Mouse (Mus musculus) heart, adult 2 months (tissue): Measurements from ENCODE around the gene Zfhx3. TPM values are rescaled to one million over a fixed set of nuclear protein-coding genes. Genes with fewer than 3 reads are reported as not detected.

ENCODE experiments used
- DNase-seq, 2 experiments: peaks; one replicate each; pipeline ENCODE4 v3.0.0; 2021
- H3K27ac ChIP-seq: fragments of 200-600 bp; 2 replicates; pipeline ENCODE4 v1.8.1; 2022
- H3K27me3 ChIP-seq: fragments of 200-500 bp; 2 replicates; pipeline ENCODE4 v1.6.1; 2012; ENCODE audit warnings: mild to moderate bottlenecking, low read length, inconsistent platforms, mixed read lengths; ENCODE audit not compliant: control insufficient read depth, insufficient read depth
- H3K36me3 ChIP-seq: fragments of 200-500 bp; 2 replicates; pipeline ENCODE4 v1.6.1; 2012; ENCODE audit warnings: low read length, inconsistent platforms; ENCODE audit not compliant: control insufficient read depth, insufficient read depth
- H3K4me1 ChIP-seq: fragments of 200-500 bp; 2 replicates; pipeline ENCODE4 v1.6.1; 2011; ENCODE audit warnings: low read length; ENCODE audit not compliant: control insufficient read depth, insufficient read depth
- H3K4me3 ChIP-seq: fragments of 200-600 bp; 2 replicates; pipeline ENCODE4 v1.8.1; 2022
- H3K79me2 ChIP-seq: fragments of 200-500 bp; replicated peaks from 2 replicates; pipeline ENCODE4 v1.6.1; 2012; ENCODE audit warnings: mild to moderate bottlenecking, inconsistent platforms, low read length, moderate library complexity, mixed read lengths; ENCODE audit not compliant: control insufficient read depth, insufficient read depth
- H3K9ac ChIP-seq: fragments of 200-500 bp; 2 replicates; pipeline ENCODE4 v1.6.1; 2012; ENCODE audit warnings: low read depth, mild to moderate bottlenecking, control low read depth, inconsistent platforms, low read length, mixed read lengths
- CTCF ChIP-seq: fragments of 200-600 bp; IDR thresholded peaks from 2 replicates; pipeline ENCODE4 v1.8.1; 2022; ENCODE audit warnings: antibody characterized with exemption, mild to moderate bottlenecking, moderate library complexity
- EP300 ChIP-seq: fragments of 200-500 bp; IDR thresholded peaks from 2 replicates; pipeline ENCODE4 v1.6.1; 2011; ENCODE audit warnings: low read depth, low read length, control low read depth; ENCODE audit not compliant: insufficient read depth
- POLR2A ChIP-seq: fragments of 200-500 bp; IDR thresholded peaks from 2 replicates; pipeline ENCODE4 v1.6.1; 2011; ENCODE audit warnings: mild to moderate bottlenecking, low read depth, low read length, control low read depth; ENCODE audit not compliant: insufficient read depth
- WGBS: fragments of 180-500 bp; shearing (Covaris S2); methylation state at CpG from one replicate; pipeline ENCODE4 v1.1.7; 2018; 5-methylcytosine and 5-hydroxymethylcytosine counted together
- intact Hi-C: fragments of 180-260 bp; cut with DNase I; formaldehyde crosslinking; loops from one replicate; pipeline ENCODE4 v1.15.1; 2025
- polyA plus RNA-seq: library from polyadenylated mRNA; depleted of rRNA; stranded (reverse); fragments of >200 nt; gene quantifications from 2 replicates; pipeline ENCODE4 v1.2.3, GENCODE M21; 2012
- total RNA-seq, 2 experiments: library from RNA; stranded (reverse); gene quantifications; 2 replicates each; pipeline ENCODE4 v1.2.3; 2021

Zfhx3 gene
- total and polyA plus RNA-seq, 3 experiments, result 1.8 to 8.3 (median 6.9) TPM

- intact Hi-C loops, result loop anchor here (5.0 to 10.0 kb wide), 3 partner anchors 46 to 196 kb away; no protein-coding TSS in a partner anchor
- Histone ChIP-seq H3K4me3 (no peak overlapping the region), H3K4me1 (peaks cover 6% of the 10 kb centered on the region), H3K36me3 (0 out of 2 replicates have a peak, but pooled peaks cover 2% of the 10 kb centered on the region), H3K9ac (no peak overlapping the region), H3K27ac (no peak overlapping the region), H3K79me2 (peaks cover 1% of the 10 kb centered on the region), H3K27me3 (no peaks in the 10 kb centered on the region)
- no peak for DNase-seq
- WGBS, result 70% methylated on average over 7 of the region's 7 CpGs
- TF ChIP-seq POLR2A (no peak), CTCF (no peak), EP300 (no peak)
Observed at GRCm38 (mm10) chr8:108716291-108716811, 773.9 kb downstream of the Zfhx3 start.

DNA sequence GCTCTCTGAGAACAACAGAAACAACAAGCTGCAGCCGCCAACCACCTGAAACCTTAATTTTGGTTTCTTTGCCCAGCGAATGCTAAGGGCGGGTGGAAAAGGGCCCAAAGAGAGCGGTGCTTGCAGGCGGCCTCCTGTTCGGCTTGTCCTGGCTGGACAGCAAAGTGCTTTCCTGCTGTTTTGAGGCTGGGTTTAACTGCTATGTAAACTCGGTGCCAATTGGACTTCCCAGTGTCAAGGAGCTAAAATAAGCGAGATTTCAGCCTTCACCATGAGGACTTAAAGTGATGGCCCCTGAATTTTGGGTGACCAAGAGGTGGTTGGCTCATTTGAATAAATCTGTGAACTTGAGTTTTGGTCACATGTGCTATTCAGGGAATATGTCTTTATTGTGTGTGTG is 775.1 kb downstream of the Zfhx3 start:
- intact Hi-C loops, result loop anchor here (5.0 to 10.0 kb wide), 3 partner anchors 45 to 195 kb away; no protein-coding TSS in a partner anchor
- 0 out of 2 replicates have a peak, but pooled peaks cover 2% of the 10 kb centered on the region for H3K36me3 ChIP-seq

DNA sequence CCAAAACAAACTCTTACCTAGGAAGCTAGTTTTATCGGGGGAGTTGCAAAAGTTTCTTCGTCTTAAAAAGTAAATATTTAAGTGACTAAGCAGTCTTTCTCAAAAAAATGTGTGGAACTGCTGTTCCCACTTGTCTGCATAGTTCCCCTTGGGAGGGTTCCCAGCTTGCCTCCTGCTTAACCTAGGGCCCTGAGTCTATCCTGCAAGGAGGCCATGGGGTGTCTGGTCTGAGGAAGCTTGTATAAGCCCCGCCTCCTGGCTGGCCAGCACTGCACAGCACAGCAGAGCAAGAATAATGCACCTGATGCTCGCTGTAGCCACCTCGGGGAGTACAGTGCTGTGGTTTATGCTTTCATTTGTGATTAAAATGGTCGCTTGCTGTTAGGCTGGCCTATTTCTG is 775.6 kb downstream of the Zfhx3 start:
- Histone ChIP-seq H3K4me3 (no peak overlapping the region), H3K79me2 (peaks cover 1% of the 10 kb centered on the region), H3K36me3 (0 out of 2 replicates have a peak, but pooled peaks cover 2% of the 10 kb centered on the region), H3K9ac (no peak overlapping the region), H3K27me3 (no peaks in the 10 kb centered on the region), H3K4me1 (peaks cover 9% of the 10 kb centered on the region), H3K27ac (no peak overlapping the region)
- TF ChIP-seq CTCF, result no peak
- TF ChIP-seq POLR2A, result no peak
- no peak for TF ChIP-seq EP300
- peak in 1 of 2 experiments; percentile 50 for DNase-seq
- intact Hi-C loops, result loop anchor here (5.0 to 10.0 kb wide), 3 partner anchors 44 to 194 kb away; no protein-coding TSS in a partner anchor
- 63% methylated on average over 6 of the region's 6 CpGs for WGBS

More for the DNA sequence above, 775.1 kb downstream of the Zfhx3 start:
- peaks cover 1% of the 10 kb centered on the region for H3K79me2 ChIP-seq
- H3K27ac ChIP-seq, result no peak overlapping the region
- no peak for DNase-seq
- H3K4me1 ChIP-seq, result peaks cover 8% of the 10 kb centered on the region
- WGBS, result 64% methylated on average over 8 of the region's 8 CpGs
- no peak overlapping the region for H3K9ac ChIP-seq
- H3K27me3 ChIP-seq, result no peaks in the 10 kb centered on the region
- no peak for TF ChIP-seq CTCF
- no peak for TF ChIP-seq POLR2A
- no peak for TF ChIP-seq EP300
- H3K4me3 ChIP-seq, result no peak overlapping the region

- H3K27me3 ChIP-seq, result no peaks in the 10 kb centered on the region
- DNase-seq, result no peak
- intact Hi-C loops, result no loop called here
- H3K9ac ChIP-seq, result no peak overlapping the region
- H3K4me1 ChIP-seq, result peaks cover 5% of the 10 kb centered on the region
- TF ChIP-seq POLR2A (no peak), EP300 (no peak), CTCF (no peak)
- no peaks in the 10 kb centered on the region for H3K36me3 ChIP-seq
- no peak overlapping the region for H3K27ac ChIP-seq
- no peak overlapping the region for H3K4me3 ChIP-seq
- WGBS, result 71% methylated on average over 4 of the region's 4 CpGs
- no peaks in the 10 kb centered on the region; the same call in none of the 2 replicates for H3K79me2 ChIP-seq
Observed at GRCm38 (mm10) chr8:108720840-108721239, 778.4 kb downstream of the Zfhx3 start.

DNA sequence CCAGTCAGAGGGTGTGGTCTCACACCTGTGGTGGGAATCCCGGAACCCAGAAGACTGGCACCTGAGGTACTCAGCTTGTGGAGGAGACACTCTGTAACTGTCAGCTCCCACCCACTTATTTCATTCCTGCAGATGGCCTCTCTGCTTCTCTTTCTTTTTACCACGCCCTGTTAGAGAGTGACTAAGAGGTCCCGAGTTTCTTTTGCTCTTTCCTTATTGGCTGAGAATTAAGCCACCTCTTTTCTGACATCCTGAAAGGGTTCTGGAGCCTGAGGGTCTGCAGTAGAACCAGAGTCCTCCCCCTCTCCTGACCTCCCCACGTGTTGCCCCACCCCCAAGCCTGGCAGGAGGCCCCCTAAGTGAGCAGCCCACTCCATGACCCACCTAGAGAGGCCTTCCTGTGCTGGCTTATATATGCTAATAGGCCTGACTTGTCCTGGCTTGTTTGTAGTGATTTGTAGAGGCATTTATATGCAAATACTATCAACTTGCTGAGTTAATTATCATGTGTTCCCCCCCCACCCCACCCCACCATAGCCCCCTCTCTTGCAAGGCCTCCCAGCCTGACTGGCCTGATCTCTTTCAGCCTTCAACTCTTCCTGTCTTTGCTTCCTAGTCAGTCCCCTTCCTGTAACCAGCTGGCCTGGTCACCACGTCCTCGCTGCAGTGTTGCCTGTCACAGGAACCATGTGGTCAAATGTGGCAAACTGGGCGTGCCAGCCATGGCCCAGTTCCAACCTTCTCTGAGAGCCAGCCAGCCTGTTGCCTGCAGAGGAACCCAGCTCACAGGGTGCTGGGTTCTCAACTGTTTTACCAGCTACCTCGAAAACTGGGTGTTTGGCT is 780.4 kb downstream of the Zfhx3 start:
- TF ChIP-seq POLR2A, result no peak
- no peak for TF ChIP-seq CTCF
- 0 out of 2 replicates have a peak, but pooled peaks have one; percentile 21 for TF ChIP-seq EP300
- no peak overlapping the region for H3K27ac ChIP-seq
- WGBS, result 30% methylated on average over 8 of the region's 8 CpGs
- no peaks in the 10 kb centered on the region for H3K36me3 ChIP-seq
- peaks cover 3% of the 10 kb centered on the region for H3K4me1 ChIP-seq
- H3K4me3 ChIP-seq, result no peak overlapping the region
- H3K27me3 ChIP-seq, result no peaks in the 10 kb centered on the region
- no peaks in the 10 kb centered on the region; the same call in none of the 2 replicates for H3K79me2 ChIP-seq
- peak; percentile 82 to 87 for DNase-seq
- H3K9ac ChIP-seq, result no peak overlapping the region
- intact Hi-C loops, result no loop called here
